Mouse (Mus musculus): ENCODE measurements around the gene Msantd2.

DNA sequence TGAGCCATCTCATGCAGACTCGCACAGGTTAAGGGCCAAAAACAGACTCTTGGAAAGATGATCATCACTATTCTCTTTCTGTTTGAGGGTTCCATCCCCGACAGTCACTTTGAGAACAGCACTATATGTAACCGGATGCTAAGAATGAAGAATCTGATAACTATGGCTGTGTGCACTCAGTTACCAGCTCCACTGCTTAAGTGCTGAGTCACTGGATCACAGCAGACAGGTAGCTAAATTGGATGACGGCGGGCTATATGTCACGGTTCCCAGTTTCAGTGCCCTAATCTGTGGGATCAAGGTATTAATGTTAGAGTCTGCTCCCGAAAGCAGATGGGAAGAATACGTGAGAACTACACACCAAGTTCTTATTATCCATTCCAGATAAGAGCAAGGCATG, 33.3 kb upstream of the Msantd2 start:
- TF ChIP-seq CTCF (conservative IDR thresholded peaks at IDR 0.05; ENCODE audit: low read length) (no peak), NANOG (IDR thresholded peaks at IDR 0.05; ENCODE audit: borderline replicate concordance, low read length) (no peak)

Data from E14TG2a.4 (cell line).